Mouse (Mus musculus) CH12.LX (cell line): ENCODE measurements around the gene Ifi204.

Experiments
- BHLHE40 ChIP-seq: IDR thresholded peaks from 2 replicates; pipeline ENCODE4 v1.6.1; 2011; ENCODE audit warnings: mild to moderate bottlenecking, low read depth, low read length, improper control_type of control experiment
- CHD2 ChIP-seq: IDR thresholded peaks from 2 replicates; pipeline ENCODE4 v1.6.1; 2011; ENCODE audit warnings: low read length, improper control_type of control experiment
- CTCF ChIP-seq, 2 experiments: IDR thresholded peaks in 1 of 2; conservative IDR thresholded peaks in 1 of 2; 2 replicates each; pipeline ENCODE4 v1.5.1; 2011 to 2012; ENCODE audit warnings: low read depth in 2 of 2, low read length in 2 of 2, improper control_type of control experiment in 1 of 2, inconsistent platforms in 1 of 2, mild to moderate bottlenecking in 1 of 2, moderate library complexity in 1 of 2
- E2F4 ChIP-seq: IDR thresholded peaks from 2 replicates; pipeline ENCODE4 v1.6.1; 2011; ENCODE audit warnings: low read depth, low read length, improper control_type of control experiment; ENCODE audit not compliant: insufficient replicate concordance
- EP300 ChIP-seq: IDR thresholded peaks from 2 replicates; pipeline ENCODE4 v1.6.1; 2011; ENCODE audit warnings: low read length, improper control_type of control experiment
- GABPA ChIP-seq: IDR thresholded peaks from 2 replicates; pipeline ENCODE4 v1.6.1; 2012; ENCODE audit warnings: low read depth, low read length, improper control_type of control experiment, inconsistent platforms; ENCODE audit not compliant: insufficient replicate concordance
- JUN ChIP-seq: IDR thresholded peaks from 2 replicates; pipeline ENCODE4 v1.6.1; 2011; ENCODE audit warnings: low read depth, mild to moderate bottlenecking, low read length, improper control_type of control experiment, moderate library complexity; ENCODE audit not compliant: insufficient read depth
- MAFK ChIP-seq: IDR thresholded peaks from 2 replicates; pipeline ENCODE4 v1.6.1; 2011; ENCODE audit warnings: low read length, improper control_type of control experiment; ENCODE audit not compliant: insufficient replicate concordance
- MXI1 ChIP-seq: IDR thresholded peaks from 2 replicates; pipeline ENCODE4 v1.6.1; 2011; ENCODE audit warnings: mild to moderate bottlenecking, low read depth, low read length, improper control_type of control experiment
- POLR2A ChIP-seq: IDR thresholded peaks from 2 replicates; pipeline ENCODE4 v1.6.1; 2011; ENCODE audit warnings: low read depth, mild to moderate bottlenecking, improper control_type of control experiment, low read length
- UBTF ChIP-seq: IDR thresholded peaks from 2 replicates; pipeline ENCODE4 v1.6.1; 2012; ENCODE audit warnings: low read depth, mild to moderate bottlenecking, inconsistent platforms, low read length, improper control_type of control experiment, moderate library complexity
- USF1 ChIP-seq: IDR thresholded peaks from 2 replicates; pipeline ENCODE4 v1.6.1; 2014; ENCODE audit warnings: low read depth, mild to moderate bottlenecking, inconsistent platforms, low read length, improper control_type of control experiment

GRCm38 (mm10) chr1:173742262-173742661 is 24.5 kb downstream of the Ifi204 start:
- no peak for TF ChIP-seq CTCF (conservative IDR thresholded peaks at IDR 0.05 in 1 of 2, IDR thresholded peaks at IDR 0.05 in 1 of 2; ENCODE audit: low read depth in 2 of 2, low read length in 2 of 2)
- no peak for TF ChIP-seq POLR2A
- no peak for TF ChIP-seq UBTF
- TF ChIP-seq EP300 = peak; percentile 65; the same call in 1 of the 2 replicates
- no peak for TF ChIP-seq MAFK
- TF ChIP-seq GABPA = no peak
- TF ChIP-seq USF1 = no peak
- TF ChIP-seq E2F4 = no peak
- TF ChIP-seq BHLHE40 = peak; percentile 52; the same call in 1 of the 2 replicates
- no peak for TF ChIP-seq CHD2
- no peak for TF ChIP-seq MXI1
- TF ChIP-seq JUN = no peak
